Mouse (Mus musculus): ENCODE measurements at regions not wholly inside any gene's neighbourhood (a gene's known extent, or its start where the extent isn't known, plus 50 kb on each side); places are given as distances from the start of the nearest gene placed in this dataset.

GRCm38 (mm10) chr13:45130516-45131249 is 52.2 kb downstream of the Gm9817 start:
- TF ChIP-seq POLR2A (IDR thresholded peaks at IDR 0.05; ENCODE audit: borderline replicate concordance, extremely low read depth, low read depth, low read length) (no peak), CTCF (IDR thresholded peaks at IDR 0.05; ENCODE audit: insufficient read depth, low read length) (no peak)

Measured in lung, adult 2 months (tissue).